Mouse (Mus musculus) heart, embryonic 14.5 days (tissue): ENCODE measurements around the gene Klhl30. TPM values are rescaled to one million over a fixed set of nuclear protein-coding genes. Genes with fewer than 3 reads are reported as not detected.

ENCODE experiments used
- ATAC-seq: fragments of 200-750 bp; cut with Nextera tagmentation; 2 replicates; pipeline ENCODE4 v1.8.0; 2017; ENCODE audit warnings: low read depth, moderate TSS enrichment; ENCODE audit not compliant: insufficient number of reproducible peaks, insufficient read depth, low FRiP score
- H3K27ac ChIP-seq, 2 experiments: fragments of 200-500 bp in 1 of 2; fragments of 300-500 bp in 1 of 2; sonication (generic) in 1 of 2; replicated peaks in 1 of 2; 2 replicates each; pipeline ENCODE4 v1.5.1; 2012 to 2014; ENCODE audit warnings: low read depth in 2 of 2, low read length in 2 of 2, control low read depth in 1 of 2, mild to moderate bottlenecking in 1 of 2, mixed read lengths in 1 of 2; ENCODE audit not compliant: control insufficient read depth in 1 of 2, insufficient read depth in 1 of 2
- H3K27me3 ChIP-seq: fragments of 300-500 bp; sonication (generic); 2 replicates; pipeline ENCODE4 v1.6.1; 2014; ENCODE audit warnings: mild to moderate bottlenecking, low read length, control low read depth; ENCODE audit not compliant: control insufficient read depth, insufficient read depth
- H3K36me3 ChIP-seq: fragments of 300-500 bp; sonication (generic); 2 replicates; pipeline ENCODE4 v1.6.1; 2014; ENCODE audit warnings: mild to moderate bottlenecking, control low read depth, low read length, mixed read lengths; ENCODE audit not compliant: control insufficient read depth, insufficient read depth
- H3K4me1 ChIP-seq, 2 experiments: fragments of 200-500 bp in 1 of 2; fragments of 300-500 bp in 1 of 2; sonication (generic) in 1 of 2; 2 replicates each; pipeline ENCODE4 v1.6.1; 2012 to 2014; ENCODE audit warnings: low read length in 2 of 2, control low read depth in 1 of 2, mixed read lengths in 1 of 2; ENCODE audit not compliant: control insufficient read depth in 2 of 2, insufficient read depth in 2 of 2
- H3K4me2 ChIP-seq: fragments of 300-500 bp; sonication (generic); 2 replicates; pipeline ENCODE4 v1.6.1; 2014; ENCODE audit warnings: mild to moderate bottlenecking, low read length
- H3K4me3 ChIP-seq, 2 experiments: fragments of 200-500 bp in 1 of 2; fragments of 300-500 bp in 1 of 2; sonication (generic) in 1 of 2; 2 replicates each; pipeline ENCODE4 v1.5.1; 2012 to 2014; ENCODE audit warnings: low read length in 2 of 2, mild to moderate bottlenecking in 2 of 2, control low read depth in 1 of 2, low read depth in 1 of 2, moderate library complexity in 1 of 2; ENCODE audit not compliant: control insufficient read depth in 1 of 2, insufficient read depth in 1 of 2
- H3K9ac ChIP-seq: fragments of 300-500 bp; sonication (generic); 2 replicates; pipeline ENCODE4 v1.6.1; 2014; ENCODE audit warnings: mild to moderate bottlenecking, low read length
- H3K9me3 ChIP-seq: fragments of 300-500 bp; sonication (generic); 2 replicates; pipeline ENCODE4 v1.6.1; 2016; ENCODE audit warnings: low read length, control low read depth; ENCODE audit not compliant: control insufficient read depth
- WGBS: fragments of 180-500 bp; shearing (Covaris S2); extraction: QIAGEN DNeasy Blood & Tissue Kit; methylation state at CpG from one replicate; pipeline ENCODE4 v1.1.7; 2014; 5-methylcytosine and 5-hydroxymethylcytosine counted together
- polyA plus RNA-seq: library from polyadenylated mRNA; unstranded; fragments of >200 nt; fragmentation: Nextera tagmentation; extraction: Ambion mirVana; gene quantifications from 2 replicates; pipeline ENCODE4 v1.2.1, GENCODE M21; 2014

Gene Klhl30
- polyA plus RNA-seq, 1 experiment from 2014 or later = 63.4 TPM

DNA sequence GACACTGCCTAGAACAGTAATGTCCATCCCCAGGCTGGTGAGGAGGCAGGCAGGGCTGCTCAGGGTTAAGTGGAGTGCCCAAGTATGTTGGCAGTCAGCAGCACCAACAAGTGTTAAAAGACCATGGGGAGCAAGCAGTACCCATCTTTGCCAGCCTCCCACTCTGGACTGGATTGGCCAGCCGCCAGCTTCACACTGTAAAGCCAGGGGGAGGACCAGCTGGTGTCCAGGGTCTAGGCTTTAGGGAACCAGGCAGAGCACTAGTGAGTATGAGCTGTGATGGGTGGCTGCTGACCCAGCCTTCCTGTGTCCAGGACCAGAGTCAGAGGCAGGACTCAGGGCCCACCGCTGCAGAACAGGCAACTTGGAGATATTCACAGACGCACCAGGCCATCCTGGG lies 6.8 kb upstream of the Klhl30 start:
- no peaks in the 10 kb centered on the region for H3K36me3 ChIP-seq
- no peak overlapping the region for H3K4me3 ChIP-seq
- no peaks in the 10 kb centered on the region for H3K9me3 ChIP-seq
- WGBS = 68% methylated on average over 3 of the region's 3 CpGs
- no peak for ATAC-seq
- H3K27ac ChIP-seq = no peak overlapping the region
- H3K9ac ChIP-seq = no peak overlapping the region
- peaks cover 8 to 18% of the 10 kb centered on the region in 2 experiments; a peak in 3 of 4 replicates for H3K4me1 ChIP-seq
- H3K27me3 ChIP-seq = peaks cover 57% of the 10 kb centered on the region
- no peak overlapping the region for H3K4me2 ChIP-seq

DNA sequence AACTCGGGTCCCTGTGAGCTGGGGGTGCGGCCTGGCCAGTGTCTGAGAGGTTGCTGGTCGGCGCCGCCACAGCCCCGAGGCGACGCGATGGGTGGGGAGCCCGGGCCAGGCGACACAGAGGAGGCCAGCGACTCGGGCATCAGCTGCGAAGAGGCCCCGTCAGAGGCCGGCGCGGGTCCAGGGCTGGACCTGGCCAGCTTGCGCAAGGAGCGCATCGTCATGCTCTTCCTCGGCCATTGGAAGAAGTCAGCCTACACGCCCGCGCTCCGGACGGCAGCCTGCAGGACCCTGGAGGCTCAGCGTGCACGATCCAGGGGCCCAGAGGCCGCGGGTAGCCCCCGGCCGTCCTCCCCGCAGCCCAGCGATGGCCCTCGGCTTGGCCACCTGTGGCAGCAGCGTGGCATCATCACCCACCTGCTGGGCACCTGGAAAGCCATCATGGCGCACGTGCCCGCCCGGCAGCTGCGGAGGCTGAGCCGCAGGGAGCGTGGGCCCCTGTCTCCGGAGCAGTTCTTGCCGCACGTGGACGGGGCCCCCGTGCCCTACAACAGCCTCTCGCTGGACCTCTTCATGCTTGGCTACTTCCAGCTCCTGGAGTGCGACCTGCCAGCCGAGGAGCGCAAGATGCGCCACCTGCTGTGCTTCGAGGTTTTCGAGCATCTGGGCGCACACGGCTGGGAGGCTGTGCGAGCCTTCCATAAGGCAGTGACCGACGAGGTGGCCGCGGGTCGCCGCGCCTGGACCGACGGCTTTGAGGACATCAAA lies 5.7 kb upstream of the Klhl30 start:
- no peaks in the 10 kb centered on the region for H3K9me3 ChIP-seq
- peaks cover 11 to 21% of the 10 kb centered on the region in 2 experiments for H3K4me1 ChIP-seq
- H3K9ac ChIP-seq = peak overlapping the region; percentile 30; the same call in 1 of the 2 replicates
- peaks cover 52% of the 10 kb centered on the region for H3K27me3 ChIP-seq
- ATAC-seq = no peak
- H3K4me2 ChIP-seq = peak overlapping the region; percentile 69
- H3K27ac ChIP-seq = no peak overlapping the region
- 3% methylated on average over 67 of the region's 68 CpGs for WGBS
- H3K4me3 ChIP-seq = peak overlapping the region; percentile 12 to 30
- no peaks in the 10 kb centered on the region for H3K36me3 ChIP-seq

DNA sequence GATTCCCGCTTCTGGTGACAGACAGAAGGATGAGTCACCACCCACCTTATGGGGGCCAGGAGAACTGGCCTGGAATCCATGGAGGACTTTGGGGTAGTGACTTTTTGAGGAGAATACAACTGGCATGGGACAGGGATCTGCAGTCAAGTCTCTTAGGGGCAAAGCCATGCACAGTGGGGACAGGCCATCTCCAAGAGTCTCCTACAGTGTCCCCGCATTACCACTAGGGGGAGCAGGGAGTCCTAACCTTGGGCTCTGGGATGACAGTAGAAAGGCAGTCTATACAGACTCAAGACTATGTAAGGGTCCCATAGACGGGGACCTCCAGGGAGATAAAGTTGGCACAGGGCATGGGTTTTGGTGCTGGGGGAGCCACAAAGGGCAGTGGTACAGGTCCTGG lies 3.9 kb upstream of the Klhl30 start:
- no peak for ATAC-seq
- H3K27me3 ChIP-seq = peaks cover 48% of the 10 kb centered on the region
- 38% methylated on average over 3 of the region's 3 CpGs for WGBS

DNA sequence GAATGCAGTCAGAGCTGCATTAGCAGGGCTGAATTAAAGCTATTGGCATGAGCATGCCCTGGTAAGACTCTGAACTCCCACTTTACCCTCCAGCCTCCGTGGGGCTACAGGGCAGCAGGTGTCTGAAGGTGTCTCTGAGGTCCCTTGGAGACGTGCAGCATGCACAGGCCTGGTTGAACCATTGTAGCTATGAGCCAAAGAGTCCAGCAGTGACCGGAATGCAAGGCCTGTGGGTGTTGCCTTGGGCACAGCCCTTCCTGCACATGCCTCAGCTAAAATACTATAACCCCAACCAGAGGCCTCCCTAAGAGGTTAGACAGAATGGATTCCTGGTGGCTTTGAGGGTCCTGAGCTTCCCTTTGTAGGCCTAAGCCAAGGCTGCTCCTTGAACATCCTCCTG lies 433 bp downstream of the Klhl30 start:
- peak; percentile 42; the same call in 1 of the 2 replicates for ATAC-seq
- Histone ChIP-seq H3K4me3 (peak overlapping the region; percentile 50 to 57), H3K36me3 (peaks cover 30% of the 10 kb centered on the region), H3K9me3 (no peaks in the 10 kb centered on the region), H3K27me3 (peaks cover 6% of the 10 kb centered on the region; the same call in 1 of the 2 replicates), H3K4me2 (peak overlapping the region; percentile 86), H3K4me1 (peaks cover 18 to 19% of the 10 kb centered on the region in 2 experiments), H3K27ac (peak overlapping the region; percentile 91 to 92), H3K9ac (peak overlapping the region; percentile 83)
- WGBS = 31% methylated on average over 3 of the region's 3 CpGs

More for the DNA sequence above, 3.9 kb upstream of the Klhl30 start:
- H3K4me3 ChIP-seq = no peak overlapping the region
- no peaks in the 10 kb centered on the region for H3K36me3 ChIP-seq
- no peaks in the 10 kb centered on the region for H3K9me3 ChIP-seq
- H3K9ac ChIP-seq = no peak overlapping the region
- no peak overlapping the region for H3K27ac ChIP-seq
- peaks cover 22 to 28% of the 10 kb centered on the region in 2 experiments for H3K4me1 ChIP-seq
- H3K4me2 ChIP-seq = no peak overlapping the region

DNA sequence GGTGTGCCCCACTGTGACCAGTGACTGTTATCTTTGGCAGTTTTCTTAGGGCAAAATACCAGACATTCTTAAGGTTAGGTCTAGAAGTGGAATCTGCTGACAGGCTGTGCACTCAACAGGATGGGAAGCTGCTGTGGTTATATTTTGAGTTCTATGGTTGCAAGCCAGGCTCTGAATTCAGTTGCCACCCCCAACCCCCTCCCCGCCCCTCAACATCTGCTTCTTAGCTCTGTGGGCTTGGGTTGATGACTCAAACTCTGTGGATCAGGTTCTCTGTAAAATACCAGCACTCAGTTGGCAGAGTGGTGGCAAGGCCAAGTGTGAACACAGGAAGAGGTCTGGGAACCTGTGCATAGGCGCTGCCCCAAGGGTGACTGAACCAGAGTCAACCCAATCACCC lies 1.5 kb downstream of the Klhl30 start:
- H3K27ac ChIP-seq = no peak overlapping the region
- H3K4me3 ChIP-seq = no peak overlapping the region
- no peaks in the 10 kb centered on the region for H3K27me3 ChIP-seq
- peak overlapping the region; percentile 86 for H3K4me2 ChIP-seq
- H3K9ac ChIP-seq = no peak overlapping the region
- ATAC-seq = no peak
- WGBS = 72% methylated on average over 2 of the region's 2 CpGs
- H3K36me3 ChIP-seq = peaks cover 41% of the 10 kb centered on the region
- H3K9me3 ChIP-seq = no peaks in the 10 kb centered on the region
- peaks cover 18 to 19% of the 10 kb centered on the region in 2 experiments for H3K4me1 ChIP-seq

DNA sequence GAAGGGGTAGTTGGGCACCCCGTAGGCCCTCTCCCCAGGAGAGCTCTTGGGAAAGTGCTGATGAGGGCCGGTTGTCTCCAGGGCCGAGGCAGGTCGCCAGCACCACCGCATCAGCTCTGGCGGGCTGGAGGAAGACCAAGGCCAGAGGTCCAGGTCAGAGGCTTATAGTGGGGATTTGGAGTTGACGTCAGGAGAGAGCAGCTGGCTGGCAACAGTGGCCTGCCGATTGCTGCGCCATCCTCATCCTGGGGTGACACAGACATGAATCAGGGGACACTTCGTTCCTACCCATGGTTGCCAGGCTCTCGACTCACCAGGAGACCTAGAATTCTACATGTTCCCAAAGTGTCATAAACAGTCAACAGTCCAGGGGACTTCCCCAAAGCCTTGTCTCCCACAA lies 5.3 kb downstream of the Klhl30 start:
- Histone ChIP-seq H3K9me3 (no peaks in the 10 kb centered on the region), H3K36me3 (peaks cover 69% of the 10 kb centered on the region), H3K4me2 (no peak overlapping the region), H3K9ac (no peak overlapping the region), H3K4me1 (peaks cover 9% of the 10 kb centered on the region in 2 experiments; a peak in 3 of 4 replicates), H3K4me3 (no peak overlapping the region), H3K27me3 (no peaks in the 10 kb centered on the region), H3K27ac (no peak overlapping the region)
- WGBS = 81% methylated on average over 11 of the region's 11 CpGs
- ATAC-seq = no peak

DNA sequence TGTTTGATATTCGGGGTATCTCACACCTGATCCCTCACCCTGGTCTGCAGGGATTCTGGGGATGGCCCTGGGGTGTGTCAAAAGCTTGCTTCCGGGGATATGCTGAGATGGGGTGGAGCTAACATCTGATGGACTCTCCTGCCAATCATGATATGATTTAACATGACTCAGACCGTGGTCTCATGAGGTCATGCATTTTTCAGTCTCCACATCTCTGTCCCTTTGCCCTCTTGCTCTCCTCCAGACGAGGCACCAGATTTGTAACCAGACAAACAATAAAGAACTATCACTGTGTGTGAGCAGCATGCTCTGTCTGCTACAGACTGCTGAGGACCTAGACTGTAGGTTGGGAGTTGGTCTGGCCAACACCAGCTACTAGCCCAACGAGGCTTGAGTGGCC lies 11.3 kb downstream of the Klhl30 start:
- H3K4me3 ChIP-seq = no peak overlapping the region
- H3K36me3 ChIP-seq = peaks cover 48% of the 10 kb centered on the region
- ATAC-seq = no peak
- H3K9me3 ChIP-seq = peaks cover 15% of the 10 kb centered on the region; the same call in 1 of the 2 replicates
- 78% methylated on average over 5 of the region's 5 CpGs for WGBS
- H3K4me2 ChIP-seq = no peak overlapping the region
- no peaks in the 10 kb centered on the region; the same call in 1 of the 2 replicates for H3K27me3 ChIP-seq
- peaks cover 8 to 14% of the 10 kb centered on the region in 2 experiments for H3K4me1 ChIP-seq
- H3K27ac ChIP-seq = no peak overlapping the region
- no peak overlapping the region for H3K9ac ChIP-seq
